Mouse (Mus musculus) lung, postnatal 0 days (tissue): ENCODE results near the gene Lbx2. TPM values are rescaled to one million over a fixed set of nuclear protein-coding genes. Genes with fewer than 3 reads are reported as not detected.

Experiments used
- ATAC-seq: fragments of 200-750 bp; cut with Nextera tagmentation; 2 replicates; pipeline ENCODE4 v1.8.0; 2017; ENCODE audit warnings: moderate library complexity
- DNase-seq: peaks from one replicate; pipeline ENCODE4 v3.0.0-alpha.2; 2016; ENCODE audit warnings: low spot score
- H3K27ac ChIP-seq: fragments of 300-500 bp; sonication (generic); 2 replicates; pipeline ENCODE4 v1.5.1; 2014; ENCODE audit warnings: antibody characterized with exemption, mild to moderate bottlenecking, low read length, mixed read lengths
- H3K27me3 ChIP-seq: fragments of 300-500 bp; sonication (generic); replicated peaks from 2 replicates; pipeline ENCODE4 v1.6.1; 2014; ENCODE audit warnings: low read length, mixed read lengths; ENCODE audit not compliant: insufficient read depth
- H3K36me3 ChIP-seq: fragments of 300-500 bp; sonication (generic); 2 replicates; pipeline ENCODE4 v1.6.1; 2014; ENCODE audit warnings: low read length, mixed read lengths; ENCODE audit not compliant: insufficient read depth
- H3K4me1 ChIP-seq: fragments of 300-500 bp; sonication (generic); 2 replicates; pipeline ENCODE4 v1.6.1; 2014; ENCODE audit warnings: antibody characterized with exemption, low read depth, low read length, mixed read lengths; ENCODE audit not compliant: insufficient read depth
- H3K4me2 ChIP-seq: fragments of 300-500 bp; sonication (generic); replicated peaks from 2 replicates; pipeline ENCODE4 v1.6.1; 2014; ENCODE audit warnings: low read depth, mild to moderate bottlenecking, low read length, moderate library complexity, mixed read lengths
- H3K4me3 ChIP-seq: fragments of 300-500 bp; sonication (generic); 2 replicates; pipeline ENCODE4 v1.5.1; 2014; ENCODE audit warnings: low read depth, low read length
- H3K9ac ChIP-seq: fragments of 300-500 bp; sonication (generic); replicated peaks from 2 replicates; pipeline ENCODE4 v1.6.1; 2014; ENCODE audit warnings: low read depth, mild to moderate bottlenecking
- H3K9me3 ChIP-seq: fragments of 300-500 bp; sonication (generic); 2 replicates; pipeline ENCODE4 v1.6.1; 2016; ENCODE audit warnings: low read length, mixed read lengths
- CTCF ChIP-seq: IDR thresholded peaks from 2 replicates; pipeline ENCODE4 v1.5.1; 2016; ENCODE audit warnings: antibody characterized with exemption, mild to moderate bottlenecking
- EP300 ChIP-seq: IDR thresholded peaks from 2 replicates; pipeline ENCODE4 v1.6.1; 2016; ENCODE audit warnings: antibody characterized with exemption, mild to moderate bottlenecking, control low read depth
- WGBS: fragments of 180-500 bp; shearing (Covaris S2); extraction: QIAGEN DNeasy Blood & Tissue Kit; methylation state at CpG from one replicate; pipeline ENCODE4 v1.1.7; 2014; 5-methylcytosine and 5-hydroxymethylcytosine counted together
- polyA plus RNA-seq: library from polyadenylated mRNA; unstranded; fragments of >200 nt; fragmentation: Nextera tagmentation; extraction: Ambion mirVana; gene quantifications from 2 replicates; pipeline ENCODE4 v1.2.1, GENCODE M21; 2015

Gene Lbx2
- polyA plus RNA-seq, 1 experiment from 2014 or later: 1.9 TPM

DNA sequence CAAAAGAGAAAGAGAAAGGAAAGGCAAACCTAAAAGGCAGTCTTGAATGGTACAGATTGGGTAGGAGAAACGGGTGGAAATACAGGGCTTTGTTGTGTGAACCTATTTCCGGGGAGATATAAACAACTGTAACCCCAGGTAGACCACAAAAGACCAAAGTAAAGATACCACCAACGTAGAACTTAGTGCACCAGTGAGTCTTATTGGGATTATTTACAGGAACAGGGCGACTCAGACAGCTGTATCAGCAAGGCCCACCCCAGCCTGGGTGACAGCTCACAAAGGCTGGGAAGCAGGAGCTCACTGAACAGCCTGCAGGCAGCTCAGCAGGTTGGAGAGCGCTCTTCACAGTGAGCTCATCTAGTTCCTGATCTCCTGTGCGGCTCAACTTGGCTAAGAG lies 9.8 kb downstream of the Lbx2 start:
- Histone ChIP-seq H3K27me3 (no peaks in the 10 kb centered on the region), H3K4me3 (no peak overlapping the region), H3K27ac (no peak overlapping the region), H3K4me2 (no peak overlapping the region), H3K36me3 (no peaks in the 10 kb centered on the region), H3K9me3 (no peaks in the 10 kb centered on the region), H3K4me1 (no peaks in the 10 kb centered on the region), H3K9ac (no peak overlapping the region)
- TF ChIP-seq CTCF: no peak
- no peak for TF ChIP-seq EP300
- DNase-seq (no peak), ATAC-seq (no peak)
- WGBS: 40% methylated on average over 6 of the region's 6 CpGs

DNA sequence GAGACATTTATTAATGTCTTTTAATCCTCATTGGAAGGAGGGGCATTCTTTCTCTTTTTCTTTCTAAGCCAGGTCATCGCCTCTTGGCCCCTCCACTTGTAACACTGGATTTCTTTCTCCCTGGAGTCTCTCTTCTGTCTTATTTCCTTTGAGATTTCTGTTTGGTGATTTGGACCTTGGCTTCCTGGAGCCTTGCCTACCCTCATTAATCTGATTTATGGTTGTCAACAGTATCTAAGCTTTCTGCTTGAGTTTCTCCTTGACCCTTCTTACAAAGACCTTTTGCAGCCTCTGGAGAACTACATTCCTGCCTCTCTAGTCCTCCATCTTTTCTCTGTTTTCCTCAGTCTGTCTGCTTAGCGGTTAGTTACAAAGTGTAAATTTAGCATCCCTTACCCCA lies 12.2 kb downstream of the Lbx2 start:
- H3K4me1 ChIP-seq: peaks cover 7% of the 10 kb centered on the region
- H3K27ac ChIP-seq: no peak overlapping the region
- 55% methylated on average over 2 of the region's 2 CpGs for WGBS

DNA sequence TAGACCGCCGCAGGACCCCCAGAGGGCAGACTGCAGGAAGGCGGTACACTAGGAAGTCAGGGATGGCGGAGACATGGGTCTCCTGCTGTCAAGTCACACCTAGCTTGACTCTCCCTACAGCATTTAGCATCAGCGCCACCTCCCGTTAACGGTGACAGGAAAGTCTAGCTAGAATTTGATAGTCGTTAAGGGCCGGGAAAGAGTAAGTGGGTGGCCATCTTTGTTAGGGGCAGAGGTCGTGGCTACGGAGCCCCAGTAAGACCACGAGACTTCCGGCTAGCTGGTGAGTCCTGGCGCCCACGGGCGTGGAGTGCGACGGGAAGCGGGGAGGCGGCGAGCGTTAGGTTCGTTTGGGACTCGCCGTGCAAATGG lies 15.1 kb downstream of the Lbx2 start, which contains the start of the genes Ccdc142 and Gm42688:
Gene Ccdc142, plus strand, starts transcription at position 286 of the 372 bp plus-strand sequence.
Gene Gm42688, plus strand, starts transcription at position 302 of the 372 bp plus-strand sequence.
- no peaks in the 10 kb centered on the region for H3K36me3 ChIP-seq
- TF ChIP-seq CTCF (peak; percentile 79), EP300 (no peak)
- H3K4me1 ChIP-seq: peaks cover 7% of the 10 kb centered on the region
- DNase-seq: peak; percentile 95
- peak within 1 kb of the TSS; percentile 69 for H3K4me3 ChIP-seq
- no peaks in the 10 kb centered on the region for H3K27me3 ChIP-seq
- peak within 1 kb of the TSS; percentile 43; the same call in 1 of the 2 replicates for H3K9ac ChIP-seq
- H3K4me2 ChIP-seq: peak within 1 kb of the TSS; percentile 91
- 4% methylated on average over 24 of the region's 25 CpGs for WGBS
- peak; percentile 93 for ATAC-seq
- H3K9me3 ChIP-seq: no peaks in the 10 kb centered on the region
- peak within 1 kb of the TSS; percentile 81 for H3K27ac ChIP-seq

More for the DNA sequence above, 12.2 kb downstream of the Lbx2 start:
- Histone ChIP-seq H3K4me3 (no peak overlapping the region), H3K27me3 (no peaks in the 10 kb centered on the region), H3K36me3 (no peaks in the 10 kb centered on the region), H3K9ac (no peak overlapping the region), H3K9me3 (no peaks in the 10 kb centered on the region), H3K4me2 (no peak overlapping the region)
- no peak for ATAC-seq
- TF ChIP-seq EP300 (no peak), CTCF (no peak)
- no peak for DNase-seq

DNA sequence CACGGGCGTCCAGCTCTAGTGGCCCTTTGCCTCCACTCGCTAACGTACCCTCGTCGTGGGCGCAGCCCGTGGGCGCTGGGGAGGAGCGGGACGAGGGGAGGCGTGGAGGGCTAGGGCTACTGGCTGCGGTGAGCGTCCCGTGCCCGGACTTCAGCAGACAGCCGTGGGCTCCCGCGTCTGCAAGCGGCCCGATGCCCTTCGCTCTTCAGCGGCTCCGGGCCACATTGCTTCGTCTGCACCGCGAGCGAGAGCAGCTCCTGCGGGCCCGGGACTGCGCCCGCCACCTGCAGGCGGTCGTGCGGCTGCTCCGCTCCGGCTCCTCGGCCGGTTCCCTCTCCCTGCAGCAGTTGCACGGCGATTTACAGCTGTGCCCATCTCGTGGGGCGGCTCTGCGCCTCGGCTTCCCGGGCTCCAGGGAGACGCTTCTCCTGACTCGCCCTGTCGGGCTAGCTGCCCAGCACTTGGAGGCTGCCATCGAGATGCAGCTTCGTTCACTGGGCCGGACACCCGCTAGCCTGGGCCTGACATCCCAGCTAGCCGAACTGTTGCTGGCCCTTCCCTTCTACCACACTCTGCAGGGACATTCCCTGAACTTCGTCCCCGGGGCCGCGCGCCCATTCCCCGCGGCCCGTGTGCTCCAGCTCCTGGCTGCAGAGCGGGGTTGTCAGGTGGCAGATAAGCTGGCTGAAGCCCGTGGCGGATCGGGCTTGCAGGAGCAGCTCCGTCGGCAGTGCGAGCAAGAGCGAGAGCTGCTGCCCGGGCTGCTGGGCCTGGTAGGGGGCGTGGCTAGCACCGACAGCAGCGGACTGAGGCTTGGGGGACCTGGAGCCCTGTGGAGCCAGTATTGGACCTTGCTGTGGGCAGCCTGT lies 15.8 kb downstream of the Lbx2 start:
- peak overlapping the region; percentile 69 for H3K4me3 ChIP-seq
- TF ChIP-seq EP300: no peak
- peak; percentile 68 for TF ChIP-seq CTCF
- H3K4me1 ChIP-seq: peaks cover 7% of the 10 kb centered on the region
- peak overlapping the region; percentile 43; the same call in 1 of the 2 replicates for H3K9ac ChIP-seq
- no peaks in the 10 kb centered on the region for H3K9me3 ChIP-seq
- ATAC-seq (peak; percentile 86), DNase-seq (peak; percentile 73)
- 1% methylated on average over 62 of the region's 74 CpGs for WGBS
- no peaks in the 10 kb centered on the region for H3K36me3 ChIP-seq
- peak overlapping the region; percentile 81 for H3K27ac ChIP-seq
- H3K27me3 ChIP-seq: no peaks in the 10 kb centered on the region
- peak overlapping the region; percentile 91 for H3K4me2 ChIP-seq

DNA sequence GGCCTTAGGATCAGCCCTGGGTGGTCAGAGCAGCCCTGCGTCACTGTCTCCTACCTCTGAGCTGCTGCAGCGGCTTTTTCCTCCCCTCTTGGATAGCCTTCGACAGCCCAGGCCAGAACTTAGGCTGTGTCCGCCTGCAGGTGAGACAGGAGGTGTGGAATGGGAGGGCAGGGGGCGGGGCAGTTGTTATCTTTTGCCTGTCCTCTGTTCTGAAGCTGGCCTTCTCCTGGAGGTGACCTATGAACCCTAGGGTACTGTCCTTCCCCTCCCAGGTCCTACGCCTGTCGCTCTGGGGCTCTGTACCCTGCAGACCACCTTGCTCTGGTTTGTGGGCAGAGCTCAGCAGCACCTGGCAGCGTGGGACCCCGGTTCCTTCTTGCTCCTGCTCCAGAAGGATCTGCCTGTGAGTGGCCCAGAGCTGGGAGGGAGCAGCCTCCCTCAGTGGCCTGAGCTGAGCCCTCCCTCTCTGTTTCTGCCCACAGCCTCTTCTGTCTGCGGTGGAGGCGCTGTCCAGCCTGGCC lies 17.0 kb downstream of the Lbx2 start:
- no peaks in the 10 kb centered on the region for H3K27me3 ChIP-seq
- TF ChIP-seq CTCF: no peak
- TF ChIP-seq EP300: no peak
- DNase-seq: no peak
- WGBS: 57% methylated on average over 11 of the region's 11 CpGs
- H3K9me3 ChIP-seq: no peaks in the 10 kb centered on the region
- no peak for ATAC-seq
- H3K36me3 ChIP-seq: no peaks in the 10 kb centered on the region
- H3K4me1 ChIP-seq: peaks cover 7% of the 10 kb centered on the region
- H3K9ac ChIP-seq: no peak overlapping the region
- H3K27ac ChIP-seq: no peak overlapping the region
- H3K4me2 ChIP-seq: no peak overlapping the region
- no peak overlapping the region for H3K4me3 ChIP-seq

DNA sequence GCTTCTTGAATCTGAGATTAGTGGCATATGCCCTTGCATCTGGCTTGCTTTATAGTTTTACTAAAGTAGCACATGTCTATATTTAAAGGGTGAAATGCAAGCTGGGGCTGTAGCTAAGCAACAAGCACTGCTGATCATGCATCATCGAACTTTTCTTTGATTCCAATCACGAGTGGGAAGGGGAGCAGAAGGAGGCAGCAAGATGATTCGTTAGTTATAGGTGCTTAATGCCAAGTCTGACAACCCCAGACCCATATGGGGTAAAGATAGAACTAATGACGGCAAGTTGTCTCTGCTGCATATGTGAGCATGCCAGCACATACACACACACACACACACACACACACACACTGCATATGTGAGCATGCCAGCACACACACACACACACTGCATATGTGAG lies 18.0 kb downstream of the Lbx2 start:
- TF ChIP-seq EP300 (no peak), CTCF (no peak)
- DNase-seq (no peak), ATAC-seq (no peak)
- Histone ChIP-seq H3K4me3 (no peak overlapping the region), H3K36me3 (no peaks in the 10 kb centered on the region), H3K9ac (no peak overlapping the region), H3K9me3 (no peaks in the 10 kb centered on the region), H3K27ac (no peak overlapping the region), H3K27me3 (no peaks in the 10 kb centered on the region), H3K4me1 (peaks cover 10% of the 10 kb centered on the region), H3K4me2 (no peak overlapping the region)
- 68% methylated on average over 4 of the region's 4 CpGs for WGBS
